Mouse (Mus musculus) G1E (cell line): ENCODE results near the gene Lmod3. TPM values are rescaled to one million over a fixed set of nuclear protein-coding genes. Genes with fewer than 3 reads are reported as not detected.
"Not testable (repeated sequence)": the region's sequence is repeated elsewhere in the genome, so short reads cannot be mapped to it uniquely, and the experiment has no call there.

Experiments
- ATAC-seq: 2 replicates; pipeline ENCODE4 v1.8.0; 2016; ENCODE audit warnings: mild to moderate bottlenecking; ENCODE audit not compliant: insufficient number of reproducible peaks, poor library complexity, low FRiP score, severe bottlenecking; ENCODE audit errors: extremely low read depth
- DNase-seq: peaks from one replicate; pipeline ENCODE4 v3.0.0; 2012; ENCODE audit warnings: low spot score
- H3K27me3 ChIP-seq: 2 replicates; pipeline ENCODE4 v1.6.1; 2012; ENCODE audit warnings: mild to moderate bottlenecking, low read length, inconsistent platforms; ENCODE audit not compliant: insufficient read depth
- H3K36me3 ChIP-seq: replicated peaks from 2 replicates; pipeline ENCODE3; 2012; ENCODE audit warnings: mild to moderate bottlenecking, inconsistent platforms
- H3K4me1 ChIP-seq: 2 replicates; pipeline ENCODE4 v1.6.1; 2012; ENCODE audit warnings: low read depth, low read length, inconsistent platforms, mixed read lengths; ENCODE audit not compliant: insufficient read depth
- H3K4me3 ChIP-seq: 2 replicates; pipeline ENCODE4 v1.5.1; 2012; ENCODE audit warnings: low read depth, mild to moderate bottlenecking, inconsistent platforms, low read length, moderate library complexity, mixed read lengths
- H3K9me3 ChIP-seq: replicated peaks from 2 replicates; pipeline ENCODE4 v1.6.1; 2012; ENCODE audit warnings: inconsistent platforms
- CTCF ChIP-seq: IDR thresholded peaks from 2 replicates; pipeline ENCODE4 v1.5.1; 2012; ENCODE audit warnings: low read depth, low read length, inconsistent platforms, mixed read lengths
- GATA1 ChIP-seq: IDR thresholded peaks from 2 replicates; pipeline ENCODE4 v1.6.1; 2012; ENCODE audit warnings: borderline replicate concordance, low read length, inconsistent platforms, mixed read lengths
- GATA2 ChIP-seq: IDR thresholded peaks from 2 replicates; pipeline ENCODE4 v1.6.1; 2012; ENCODE audit warnings: low read depth, low read length, inconsistent platforms, borderline replicate concordance
- POLR2AphosphoS5 ChIP-seq: IDR thresholded peaks from 2 replicates; pipeline ENCODE4 v1.6.1; 2012; ENCODE audit warnings: low read depth, low read length, inconsistent platforms; ENCODE audit not compliant: insufficient replicate concordance
- TAL1 ChIP-seq: conservative IDR thresholded peaks from 2 replicates; pipeline ENCODE4 v1.6.1; 2012; ENCODE audit warnings: low read depth, low read length, inconsistent platforms, mixed read lengths
- polyA plus RNA-seq: library from polyadenylated mRNA; stranded (reverse); fragments of >175 nt; gene quantifications from 2 replicates; pipeline ENCODE4 v1.2.3, GENCODE M21; 2012
- total RNA-seq, 2 experiments: library from RNA; stranded (forward) in 1 of 2; stranded (reverse) in 1 of 2; fragments of 200-1000 nt in 1 of 2; fragments of >200 nt in 1 of 2; fragmentation: Nextera tagmentation in 1 of 2; gene quantifications; 2 replicates each; pipeline ENCODE4 v1.2.3; 2014 to 2017

Lmod3 gene
- total and polyA plus RNA-seq, 3 experiments, result 0.22 TPM; not detected in 2

DNA sequence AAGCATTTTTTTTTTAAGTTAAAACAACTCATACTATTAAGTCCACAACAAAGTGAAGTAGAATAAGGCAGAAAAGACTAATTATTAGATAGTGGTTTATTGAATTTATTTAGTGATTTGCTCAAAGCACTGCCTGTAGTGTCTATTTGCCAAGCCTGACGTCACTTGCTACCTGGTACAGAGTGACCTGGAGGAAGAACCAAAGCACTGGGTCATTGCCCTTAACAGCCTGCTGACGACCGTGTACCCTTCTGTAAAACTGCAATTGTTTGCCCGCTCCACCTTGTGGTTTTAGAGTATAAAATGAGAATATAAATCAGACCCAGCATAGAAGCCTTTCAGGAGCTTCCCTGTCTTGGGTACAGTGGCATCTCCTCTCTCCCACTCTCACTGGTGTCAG, 9.7 kb upstream of the Lmod3 start:
- no peak for TF ChIP-seq GATA2
- TF ChIP-seq CTCF, result no peak
- TF ChIP-seq TAL1, result no peak
- TF ChIP-seq GATA1, result no peak
- no peak for TF ChIP-seq POLR2AphosphoS5
- DNase-seq (no peak), ATAC-seq (no peak)

DNA sequence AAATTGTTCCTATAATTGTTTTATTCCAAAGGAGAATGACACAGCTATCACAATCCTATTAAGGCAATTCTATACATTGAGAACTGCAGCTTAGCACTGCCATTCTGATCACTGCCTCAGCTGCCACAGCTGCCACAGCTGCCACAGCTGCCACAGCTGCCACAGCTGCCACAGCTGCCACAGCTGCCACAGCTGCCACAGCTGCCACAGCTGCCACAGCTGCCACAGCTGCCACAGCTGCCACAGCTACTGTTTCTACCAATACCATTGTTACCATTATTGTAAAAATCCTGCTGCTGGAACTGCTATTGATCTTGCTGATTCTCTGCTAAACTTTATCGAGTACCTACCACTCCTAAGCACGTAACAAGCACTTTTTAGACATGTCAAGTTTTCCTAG, 7.4 kb upstream of the Lmod3 start:
- H3K4me3 ChIP-seq, result not testable (repeated sequence)

More for the DNA sequence above, 9.7 kb upstream of the Lmod3 start:
- Histone ChIP-seq H3K4me1 (no peaks in the 10 kb centered on the region), H3K36me3 (no peaks in the 10 kb centered on the region), H3K9me3 (no peaks in the 10 kb centered on the region), H3K4me3 (no peak overlapping the region), H3K27me3 (no peaks in the 10 kb centered on the region)

DNA sequence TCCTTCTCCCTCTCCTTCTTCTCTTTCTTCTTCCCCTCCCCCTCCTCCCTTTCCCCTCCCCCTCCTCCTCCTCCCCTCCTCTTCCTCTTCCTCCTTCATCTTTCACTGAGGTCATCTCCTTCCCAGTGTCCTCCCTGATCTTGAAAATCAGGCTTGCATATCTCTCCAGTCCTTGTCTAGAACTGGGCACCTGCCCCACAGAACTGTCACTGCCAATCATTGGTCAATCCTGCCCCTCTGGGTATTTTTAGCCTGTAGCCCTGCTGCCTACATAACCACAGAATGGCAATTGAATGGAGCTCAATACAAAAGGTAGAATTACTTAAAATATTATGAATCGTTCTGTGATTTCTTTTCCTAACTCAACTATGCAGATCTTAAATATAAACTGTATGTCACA, 5.9 kb upstream of the Lmod3 start:
- Histone ChIP-seq H3K4me1 (no peaks in the 10 kb centered on the region), H3K27me3 (no peaks in the 10 kb centered on the region), H3K4me3 (no peak overlapping the region), H3K9me3 (no peaks in the 10 kb centered on the region), H3K36me3 (no peaks in the 10 kb centered on the region)
- DNase-seq, result no peak
- TF ChIP-seq CTCF (no peak), POLR2AphosphoS5 (no peak), GATA1 (no peak), GATA2 (no peak), TAL1 (no peak)
- ATAC-seq, result no peak

More for the DNA sequence above, 7.4 kb upstream of the Lmod3 start:
- not testable (repeated sequence) for H3K9me3 ChIP-seq, H3K36me3 ChIP-seq, DNase-seq, H3K27me3 ChIP-seq, ATAC-seq, H3K4me1 ChIP-seq

DNA sequence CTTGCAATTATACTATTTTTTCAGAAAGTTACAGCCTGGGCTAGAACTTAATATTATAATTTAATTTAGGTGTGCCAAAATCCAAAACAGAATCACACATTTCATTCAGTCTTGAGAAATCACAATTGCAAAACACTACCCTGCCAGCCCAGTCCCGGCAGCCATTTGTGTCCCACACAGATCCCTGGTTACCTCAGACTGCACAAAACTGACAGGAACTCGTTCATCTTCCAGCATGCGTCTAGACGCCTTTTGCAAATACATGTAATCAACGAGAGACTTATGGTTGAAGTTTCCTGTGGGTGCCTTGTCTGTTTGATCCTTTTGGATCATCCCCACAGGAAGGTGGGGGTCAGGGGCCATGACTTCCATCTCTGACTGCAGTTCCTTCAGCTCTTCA, 473 bp downstream of the Lmod3 start:
- ATAC-seq, result no peak
- DNase-seq, result no peak
- Histone ChIP-seq H3K4me1 (no peaks in the 10 kb centered on the region), H3K4me3 (no peak overlapping the region), H3K9me3 (no peaks in the 10 kb centered on the region), H3K27me3 (no peaks in the 10 kb centered on the region), H3K36me3 (no peaks in the 10 kb centered on the region)
- TF ChIP-seq CTCF, result no peak
- no peak for TF ChIP-seq POLR2AphosphoS5
- TF ChIP-seq GATA2, result no peak
- TF ChIP-seq GATA1, result no peak
- TF ChIP-seq TAL1, result no peak

DNA sequence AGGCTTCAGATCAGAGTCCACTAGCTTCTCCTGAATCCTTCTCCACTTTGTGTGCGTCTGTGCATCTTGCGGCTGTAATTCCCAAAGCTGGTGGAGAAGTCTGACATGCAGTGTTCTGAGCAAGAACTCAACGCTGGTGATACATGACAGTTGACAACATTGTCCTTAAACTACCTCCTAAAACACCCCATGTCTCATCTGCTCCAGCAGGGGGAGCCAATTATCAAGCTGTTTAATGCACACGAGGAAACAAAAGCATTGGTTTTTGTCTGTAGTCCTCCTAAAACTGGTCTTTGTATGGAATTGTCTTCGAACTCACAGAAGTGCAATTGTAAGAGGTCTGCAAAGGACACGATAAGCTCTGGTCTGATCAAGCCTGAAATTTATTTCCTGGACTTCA, 1.6 kb downstream of the Lmod3 start:
- H3K36me3 ChIP-seq, result no peaks in the 10 kb centered on the region
- no peak overlapping the region for H3K4me3 ChIP-seq
- H3K9me3 ChIP-seq, result no peaks in the 10 kb centered on the region
- peak; percentile 40; the same call in 1 of the 2 replicates for ATAC-seq
- no peaks in the 10 kb centered on the region for H3K27me3 ChIP-seq
- peak; percentile 11 for DNase-seq
- TF ChIP-seq CTCF (peak; percentile 25; the same call in 1 of the 2 replicates), GATA1 (no peak)
- H3K4me1 ChIP-seq, result no peaks in the 10 kb centered on the region

DNA sequence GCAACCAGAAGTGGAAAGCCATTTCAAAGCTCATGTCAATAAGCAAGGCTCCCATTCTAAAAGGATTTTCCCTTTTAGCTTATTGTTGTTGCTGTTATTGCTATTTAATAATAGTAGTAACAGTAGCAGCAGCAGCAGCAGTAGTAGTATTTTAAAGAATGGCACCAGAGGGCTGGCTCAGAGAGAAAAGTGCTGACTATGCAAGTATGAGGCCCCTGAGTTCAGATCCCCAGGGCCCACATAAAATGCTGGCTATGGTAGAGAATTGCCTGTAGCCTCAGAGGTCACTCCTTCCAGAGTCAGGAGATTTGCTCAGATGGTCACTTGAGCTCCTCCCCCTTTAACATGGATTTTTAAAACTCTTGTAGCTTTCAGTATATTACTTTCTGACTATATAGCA, 7.4 kb downstream of the Lmod3 start:
- Histone ChIP-seq H3K4me1 (no peaks in the 10 kb centered on the region), H3K9me3 (no peaks in the 10 kb centered on the region)

DNA sequence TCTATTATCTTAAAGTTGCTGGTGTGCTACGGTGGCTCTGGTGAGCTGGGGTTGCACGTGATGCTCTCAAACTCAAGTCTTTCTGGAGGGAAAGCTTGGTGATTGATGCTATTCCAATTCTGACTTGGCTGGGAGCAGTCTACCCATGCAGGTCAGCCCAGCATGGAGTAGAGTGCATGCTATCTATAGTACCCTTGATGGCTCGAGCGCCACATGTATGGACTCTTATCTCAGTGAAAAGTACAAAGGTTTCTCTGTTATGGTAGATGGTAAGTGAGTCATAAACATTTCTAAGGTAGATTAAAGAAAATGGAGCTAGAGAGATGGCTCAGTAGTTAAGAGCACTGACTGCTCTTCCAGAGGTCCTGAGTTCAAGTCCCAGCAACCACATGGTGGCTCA, 10.0 kb downstream of the Lmod3 start:
- no peak for TF ChIP-seq CTCF
- no peak for TF ChIP-seq GATA1
- TF ChIP-seq TAL1, result no peak
- no peak for TF ChIP-seq GATA2
- TF ChIP-seq POLR2AphosphoS5, result no peak
- Histone ChIP-seq H3K4me1 (no peaks in the 10 kb centered on the region), H3K9me3 (peaks cover 3% of the 10 kb centered on the region; the same call in 1 of the 2 replicates), H3K27me3 (no peaks in the 10 kb centered on the region), H3K36me3 (no peaks in the 10 kb centered on the region), H3K4me3 (no peak overlapping the region)
- ATAC-seq (no peak), DNase-seq (no peak)

More for the DNA sequence above, 7.4 kb downstream of the Lmod3 start:
- no peaks in the 10 kb centered on the region for H3K27me3 ChIP-seq
- DNase-seq (no peak), ATAC-seq (no peak)
- H3K4me3 ChIP-seq, result no peak overlapping the region
- H3K36me3 ChIP-seq, result no peaks in the 10 kb centered on the region
- no peak for TF ChIP-seq GATA2
- TF ChIP-seq GATA1, result no peak
- TF ChIP-seq CTCF, result no peak
- no peak for TF ChIP-seq POLR2AphosphoS5
- TF ChIP-seq TAL1, result no peak
